Mouse (Mus musculus) limb, embryonic 12.5 days (tissue): ENCODE data around the gene BC100530. TPM values are rescaled to one million over a fixed set of nuclear protein-coding genes. Genes with fewer than 3 reads are reported as not detected.
"Not testable (repeated sequence)": the region's sequence is repeated elsewhere in the genome, so short reads cannot be mapped to it uniquely, and the experiment has no call there.

ENCODE experiments used
- ATAC-seq: fragments of 200-750 bp; cut with Nextera tagmentation; 2 replicates; pipeline ENCODE4 v1.8.0; 2017; ENCODE audit warnings: low read depth, moderate TSS enrichment; ENCODE audit not compliant: insufficient number of reproducible peaks, insufficient read depth, low FRiP score, low TSS enrichment
- H3K27ac ChIP-seq: fragments of 300-500 bp; sonication (generic); 2 replicates; pipeline ENCODE4 v1.5.1; 2016; ENCODE audit warnings: mild to moderate bottlenecking, moderate library complexity
- H3K27me3 ChIP-seq: fragments of 300-500 bp; sonication (generic); 2 replicates; pipeline ENCODE4 v1.6.1; 2016; ENCODE audit warnings: mild to moderate bottlenecking, moderate library complexity
- H3K36me3 ChIP-seq: fragments of 300-500 bp; sonication (generic); 2 replicates; pipeline ENCODE4 v1.6.1; 2016; ENCODE audit warnings: mild to moderate bottlenecking, moderate library complexity
- H3K4me1 ChIP-seq: fragments of 300-500 bp; sonication (generic); replicated peaks from 2 replicates; pipeline ENCODE4 v1.6.1; 2016
- H3K4me2 ChIP-seq: fragments of 300-500 bp; sonication (generic); 2 replicates; pipeline ENCODE4 v1.6.1; 2016; ENCODE audit warnings: mild to moderate bottlenecking, moderate library complexity
- H3K4me3 ChIP-seq: fragments of 300-500 bp; sonication (generic); replicated peaks from 2 replicates; pipeline ENCODE4 v1.5.1; 2016; ENCODE audit warnings: mild to moderate bottlenecking
- H3K9ac ChIP-seq: fragments of 300-500 bp; sonication (generic); replicated peaks from 2 replicates; pipeline ENCODE4 v1.6.1; 2016; ENCODE audit warnings: mild to moderate bottlenecking, moderate library complexity
- H3K9me3 ChIP-seq: fragments of 300-500 bp; sonication (generic); 2 replicates; pipeline ENCODE4 v1.6.1; 2016; ENCODE audit warnings: mild to moderate bottlenecking, moderate library complexity
- WGBS: fragments of 180-500 bp; shearing (Covaris S2); methylation state at CpG from one replicate; pipeline ENCODE4 v1.1.7; 2016; 5-methylcytosine and 5-hydroxymethylcytosine counted together
- polyA plus RNA-seq: library from polyadenylated mRNA; unstranded; fragments of >200 nt; fragmentation: Nextera tagmentation; extraction: Ambion mirVana; gene quantifications from 2 replicates; pipeline ENCODE4 v1.2.1, GENCODE M21; 2016

The BC100530 gene
- 1.6 and 2.7 TPM in 2 replicates for polyA plus RNA-seq

- WGBS = 79% methylated on average over 3 of the region's 3 CpGs
Observed at GRCm38 (mm10) chr16:36367648-36368047, at the start of gene BC100530. Gene BC100530, minus strand, starts transcription at chr16:36367748.

GRCm38 (mm10) chr16:36408357-36408756, 40.8 kb upstream of the BC100530 start, which contains the start of gene Stfa2:
Gene Stfa2, minus strand, starts transcription at chr16:36408457.
- Histone ChIP-seq H3K4me3 (no peak within 1 kb of the TSS), H3K9ac (no peak within 1 kb of the TSS), H3K4me1 (no peaks in the 10 kb centered on the region), H3K27me3 (no peaks in the 10 kb centered on the region), H3K4me2 (no peak within 1 kb of the TSS), H3K9me3 (no peaks in the 10 kb centered on the region), H3K36me3 (no peaks in the 10 kb centered on the region), H3K27ac (no peak within 1 kb of the TSS)
- ATAC-seq = no peak

More at GRCm38 (mm10) chr16:36367648-36368047, at the start of gene BC100530:
- not testable (repeated sequence) for H3K27me3 ChIP-seq, ATAC-seq, H3K9ac ChIP-seq, H3K4me2 ChIP-seq, H3K9me3 ChIP-seq, H3K4me1 ChIP-seq, H3K36me3 ChIP-seq, H3K27ac ChIP-seq, H3K4me3 ChIP-seq

- 22% methylated on average over 4 of the region's 4 CpGs for WGBS
- Histone ChIP-seq H3K9ac (no peak overlapping the region), H3K27ac (no peak overlapping the region), H3K9me3 (no peaks in the 10 kb centered on the region), H3K36me3 (no peaks in the 10 kb centered on the region), H3K4me2 (no peak overlapping the region), H3K4me1 (no peaks in the 10 kb centered on the region), H3K27me3 (no peaks in the 10 kb centered on the region), H3K4me3 (no peak overlapping the region)
- no peak for ATAC-seq
Observed at GRCm38 (mm10) chr16:36389060-36389459, 21.5 kb upstream of the BC100530 start.

- Histone ChIP-seq H3K9me3 (no peaks in the 10 kb centered on the region), H3K9ac (no peak overlapping the region), H3K4me3 (no peak overlapping the region), H3K27ac (no peak overlapping the region), H3K36me3 (no peaks in the 10 kb centered on the region), H3K27me3 (no peaks in the 10 kb centered on the region), H3K4me1 (no peaks in the 10 kb centered on the region), H3K4me2 (no peak overlapping the region)
- WGBS = 66% methylated on average over 2 of the region's 2 CpGs
- no peak for ATAC-seq
Observed at GRCm38 (mm10) chr16:36337171-36337570, 30.4 kb downstream of the BC100530 start.

GRCm38 (mm10) chr16:36334232-36334631, 33.3 kb downstream of the BC100530 start, which contains the start of gene BC117090:
Gene BC117090, minus strand, starts transcription at chr16:36334332.
- WGBS = 80% methylated on average over 3 of the region's 3 CpGs
- Histone ChIP-seq H3K4me1 (no peaks in the 10 kb centered on the region), H3K9ac (no peak within 1 kb of the TSS), H3K27me3 (no peaks in the 10 kb centered on the region), H3K9me3 (no peaks in the 10 kb centered on the region), H3K36me3 (no peaks in the 10 kb centered on the region), H3K27ac (no peak within 1 kb of the TSS), H3K4me2 (no peak within 1 kb of the TSS), H3K4me3 (no peak within 1 kb of the TSS)
- ATAC-seq = no peak

- no peak for ATAC-seq
- Histone ChIP-seq H3K27ac (no peak overlapping the region), H3K4me3 (no peak overlapping the region), H3K4me2 (no peak overlapping the region), H3K36me3 (no peaks in the 10 kb centered on the region), H3K9me3 (no peaks in the 10 kb centered on the region), H3K4me1 (no peaks in the 10 kb centered on the region), H3K27me3 (no peaks in the 10 kb centered on the region), H3K9ac (no peak overlapping the region)
Observed at GRCm38 (mm10) chr16:36319286-36319685, 48.3 kb downstream of the BC100530 start.

GRCm38 (mm10) chr16:36316111-36316510, 51.4 kb downstream of the BC100530 start:
- not testable (repeated sequence) for H3K4me3 ChIP-seq, H3K36me3 ChIP-seq, H3K4me1 ChIP-seq

More at GRCm38 (mm10) chr16:36316111-36316510, 51.4 kb downstream of the BC100530 start:
- not testable (repeated sequence) for H3K4me2 ChIP-seq, H3K27me3 ChIP-seq, H3K27ac ChIP-seq, H3K9ac ChIP-seq, H3K9me3 ChIP-seq, ATAC-seq
- WGBS = 90% methylated on average over 6 of the region's 6 CpGs

Other genes starting within 250 kb of the BC100530 start
- 0.16 and 0.58 TPM in 2 replicates for gene Csta1, start 236.5 kb downstream of the BC100530 start, polyA plus RNA-seq
- not detected in 2 replicates for gene Stfa2l1, start 210.9 kb downstream of the BC100530 start, polyA plus RNA-seq
- 1.2 and 1.4 TPM in 2 replicates for gene Gm5483, start 183.5 kb downstream of the BC100530 start, polyA plus RNA-seq
- not detected in 2 replicates for gene Gm5416, start 157.3 kb downstream of the BC100530 start, polyA plus RNA-seq
- gene 2010005H15Rik, start 146.3 kb downstream of the BC100530 start, polyA plus RNA-seq = not detected in 2 replicates
- gene Stfa1, start 90.8 kb downstream of the BC100530 start, polyA plus RNA-seq = 1.8 and 2.6 TPM in 2 replicates
- gene BC117090, start 33.4 kb downstream of the BC100530 start, polyA plus RNA-seq = not detected in 2 replicates
- gene Stfa2, start 40.7 kb upstream of the BC100530 start, polyA plus RNA-seq = not detected in 2 replicates
- 0.60 and 0.83 TPM in 2 replicates for gene Stfa3, start 87.6 kb upstream of the BC100530 start, polyA plus RNA-seq
- gene Casr, start 194.4 kb upstream of the BC100530 start, polyA plus RNA-seq = 0.13 and 0.31 TPM in 2 replicates